Mouse (Mus musculus) cerebellum, adult 2 months (tissue): Measurements from ENCODE around the gene 5330417C22Rik. TPM values are rescaled to one million over a fixed set of nuclear protein-coding genes. Genes with fewer than 3 reads are reported as not detected.
"Not testable (repeated sequence)": the region's sequence is repeated elsewhere in the genome, so short reads cannot be mapped to it uniquely, and the experiment has no call there.

Experiments
- DNase-seq, 2 experiments: peaks; one replicate each; pipeline ENCODE4 v3.0.0; 2021
- H3K27ac ChIP-seq: fragments of 200-500 bp; 2 replicates; pipeline ENCODE4 v1.5.1; 2012; ENCODE audit warnings: low read length, control low read depth, inconsistent platforms; ENCODE audit not compliant: insufficient read depth
- H3K27me3 ChIP-seq: fragments of 200-500 bp; 2 replicates; pipeline ENCODE4 v1.6.1; 2012; ENCODE audit warnings: inconsistent platforms, mild to moderate bottlenecking, low read length, moderate library complexity; ENCODE audit not compliant: control insufficient read depth, insufficient read depth
- H3K4me1 ChIP-seq: fragments of 200-500 bp; 2 replicates; pipeline ENCODE4 v1.6.1; 2011; ENCODE audit warnings: low read length; ENCODE audit not compliant: control insufficient read depth, insufficient read depth
- H3K4me3 ChIP-seq: fragments of 200-500 bp; replicated peaks from 2 replicates; pipeline ENCODE3; 2011; ENCODE audit warnings: mild to moderate bottlenecking, low read depth, low read length, control low read depth; ENCODE audit not compliant: insufficient read depth
- CTCF ChIP-seq: fragments of 200-500 bp; IDR thresholded peaks from 2 replicates; pipeline ENCODE4 v1.5.1; 2011; ENCODE audit warnings: low read depth, mild to moderate bottlenecking, control low read depth, low read length, moderate library complexity, borderline replicate concordance; ENCODE audit not compliant: insufficient read depth
- POLR2A ChIP-seq: fragments of 200-500 bp; IDR thresholded peaks from 2 replicates; pipeline ENCODE4 v1.6.1; 2011; ENCODE audit warnings: low read length, control low read depth, borderline replicate concordance; ENCODE audit not compliant: insufficient read depth
- WGBS: fragments of 180-500 bp; shearing (Covaris S2); methylation state at CpG from one replicate; pipeline ENCODE4 v1.1.7; 2018; 5-methylcytosine and 5-hydroxymethylcytosine counted together
- polyA plus RNA-seq: library from polyadenylated mRNA; depleted of rRNA; stranded (reverse); fragments of >200 nt; gene quantifications from 2 replicates; pipeline ENCODE4 v1.2.3, GENCODE M21; 2012

The 5330417C22Rik gene
- polyA plus RNA-seq, 1 experiment, result 5.4 TPM

- no peak for DNase-seq
- Histone ChIP-seq H3K4me1 (0 out of 2 replicates have a peak, but pooled peaks cover 2% of the 10 kb centered on the region), H3K27me3 (no peaks in the 10 kb centered on the region; the same call in 1 of the 2 replicates), H3K4me3 (no peak overlapping the region), H3K27ac (no peak overlapping the region)
- WGBS, result 15% methylated on average over 9 of the region's 9 CpGs
- TF ChIP-seq POLR2A (no peak), CTCF (no peak)
These were observed 25.4 kb downstream of the 5330417C22Rik start for GRCm38 (mm10) chr3:108510716-108511483.

GRCm38 (mm10) chr3:108510156-108510555 is 26.2 kb downstream of the 5330417C22Rik start:
- Histone ChIP-seq H3K27ac (no peak overlapping the region), H3K27me3 (no peaks in the 10 kb centered on the region; the same call in 1 of the 2 replicates), H3K4me3 (no peak overlapping the region), H3K4me1 (0 out of 2 replicates have a peak, but pooled peaks cover 2% of the 10 kb centered on the region)
- TF ChIP-seq POLR2A (no peak), CTCF (no peak)
- WGBS, result 74% methylated on average over 2 of the region's 2 CpGs
- DNase-seq, result no peak

- 80% methylated on average over 4 of the region's 4 CpGs for WGBS
- H3K27ac ChIP-seq, result no peak overlapping the region
- H3K27me3 ChIP-seq, result no peaks in the 10 kb centered on the region; the same call in 1 of the 2 replicates
- 0 out of 2 replicates have a peak, but pooled peaks cover 2% of the 10 kb centered on the region for H3K4me1 ChIP-seq
- TF ChIP-seq CTCF (no peak), POLR2A (no peak)
- no peak overlapping the region for H3K4me3 ChIP-seq
- no peak for DNase-seq
These were observed 27.4 kb downstream of the 5330417C22Rik start for GRCm38 (mm10) chr3:108508745-108509474.

GRCm38 (mm10) chr3:108503908-108504307 is 32.4 kb downstream of the 5330417C22Rik start:
- Histone ChIP-seq H3K27ac (no peak overlapping the region), H3K4me3 (no peak overlapping the region), H3K4me1 (peaks cover 3% of the 10 kb centered on the region; the same call in 1 of the 2 replicates), H3K27me3 (no peaks in the 10 kb centered on the region; the same call in 1 of the 2 replicates)
- no peak for DNase-seq
- WGBS, result 92% methylated on average over 4 of the region's 4 CpGs
- TF ChIP-seq CTCF (no peak), POLR2A (no peak)

GRCm38 (mm10) chr3:108501411-108501810 is 34.9 kb downstream of the 5330417C22Rik start:
- H3K4me1 ChIP-seq, result not testable (repeated sequence)
- WGBS, result 26% methylated on average over 3 of the region's 3 CpGs

GRCm38 (mm10) chr3:108499826-108500225 is 36.5 kb downstream of the 5330417C22Rik start:
- TF ChIP-seq CTCF, result no peak
- TF ChIP-seq POLR2A, result no peak
- Histone ChIP-seq H3K27ac (no peak overlapping the region), H3K27me3 (no peaks in the 10 kb centered on the region; the same call in 1 of the 2 replicates), H3K4me3 (no peak overlapping the region), H3K4me1 (peaks cover 3% of the 10 kb centered on the region; the same call in 1 of the 2 replicates)
- 3% methylated on average over 8 of the region's 8 CpGs for WGBS
- peak; percentile 93 to 95 for DNase-seq

More at GRCm38 (mm10) chr3:108501411-108501810, 34.9 kb downstream of the 5330417C22Rik start:
- not testable (repeated sequence) for H3K27ac ChIP-seq, H3K27me3 ChIP-seq, DNase-seq, H3K4me3 ChIP-seq

GRCm38 (mm10) chr3:108497602-108498001 is 38.7 kb downstream of the 5330417C22Rik start:
- Histone ChIP-seq H3K4me1 (peaks cover 3% of the 10 kb centered on the region; the same call in 1 of the 2 replicates), H3K4me3 (no peak overlapping the region), H3K27me3 (no peaks in the 10 kb centered on the region; the same call in 1 of the 2 replicates), H3K27ac (no peak overlapping the region)
- 77% methylated on average over 9 of the region's 9 CpGs for WGBS
- no peak for DNase-seq
- TF ChIP-seq CTCF (no peak), POLR2A (no peak)
